Mouse (Mus musculus): ENCODE measurements around the gene Mucl3. TPM values are rescaled to one million over a fixed set of nuclear protein-coding genes. Genes with fewer than 3 reads are reported as not detected.

Mucl3 gene
- polyA plus RNA-seq, 1 experiment from 2014 or later: 13.2 TPM

DNA sequence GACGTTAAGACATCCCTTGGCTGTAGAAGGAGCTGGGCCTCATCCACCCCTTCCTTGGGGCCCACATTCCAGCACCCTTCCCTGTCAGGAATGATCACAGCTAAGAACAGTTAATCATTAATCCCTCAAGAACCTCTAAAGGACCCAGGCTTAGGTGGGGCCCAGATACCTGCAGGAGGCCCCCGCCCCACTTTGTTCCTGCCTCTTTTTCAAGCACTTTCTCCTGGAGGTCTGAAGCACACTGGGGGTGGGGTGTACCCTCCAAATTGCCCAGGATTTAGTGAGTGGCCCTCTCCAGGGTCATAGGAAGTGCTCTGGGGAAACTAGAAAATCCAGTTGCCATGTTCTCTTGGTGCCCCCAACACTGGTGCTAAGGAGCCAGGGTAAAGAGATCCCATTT is 5.9 kb upstream of the Mucl3 start:
- Histone ChIP-seq H3K4me1 (ENCODE audit: control insufficient read depth, insufficient read depth, low read length) (no peaks in the 10 kb centered on the region), H3K9ac (replicated peaks; ENCODE audit: low read depth, low read length) (no peak overlapping the region), H3K9me3 (ENCODE audit: control insufficient read depth, low read depth, low read length) (no peaks in the 10 kb centered on the region), H3K27me3 (ENCODE audit: control insufficient read depth, insufficient read depth, low read length) (no peaks in the 10 kb centered on the region), H3K36me3 (ENCODE audit: control insufficient read depth, insufficient read depth, low read length) (peaks cover under 1% of the 10 kb centered on the region; the same call in 1 of the 2 replicates), H3K27ac (ENCODE audit: low read length) (peak overlapping the region; percentile 90), H3K4me3 (ENCODE audit: low read depth, low read length) (no peak overlapping the region), H3K4me2 (replicated peaks; ENCODE audit: low read depth, low read length) (peak overlapping the region; percentile 24)
- WGBS: 54% methylated on average over 2 of the region's 2 CpGs
- ATAC-seq (ENCODE audit: insufficient number of reproducible peaks, insufficient read depth, low FRiP score, low read depth): peak; percentile 91

DNA sequence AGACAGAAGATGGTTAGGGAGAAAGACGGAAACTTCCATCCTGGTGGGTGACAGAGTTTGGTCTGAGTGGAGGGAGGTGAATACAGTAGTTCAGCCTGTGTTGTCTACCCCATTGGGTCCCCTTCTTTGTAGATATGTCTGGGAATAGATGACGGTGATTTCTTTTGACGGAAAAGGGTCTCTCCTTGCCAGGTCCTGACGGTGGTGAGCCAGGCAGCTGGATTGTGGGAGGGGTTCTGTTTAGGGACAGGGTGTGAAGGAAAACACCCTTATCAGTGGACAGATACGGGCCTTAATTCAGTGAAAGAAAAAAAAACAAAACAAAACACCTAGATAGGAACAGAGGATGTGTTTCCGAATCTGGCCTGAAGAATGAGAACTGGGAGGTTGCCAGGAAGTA is 4.1 kb downstream of the Mucl3 start:
- Histone ChIP-seq H3K27ac (ENCODE audit: low read length) (peak overlapping the region; percentile 84), H3K4me2 (replicated peaks; ENCODE audit: low read depth, low read length) (0 out of 2 replicates have a peak overlapping the region, but pooled peaks have one; percentile 1), H3K36me3 (ENCODE audit: control insufficient read depth, insufficient read depth, low read length) (no peaks in the 10 kb centered on the region), H3K9ac (replicated peaks; ENCODE audit: low read depth, low read length) (no peak overlapping the region), H3K9me3 (ENCODE audit: control insufficient read depth, low read depth, low read length) (no peaks in the 10 kb centered on the region), H3K4me3 (ENCODE audit: low read depth, low read length) (no peak overlapping the region), H3K4me1 (ENCODE audit: control insufficient read depth, insufficient read depth, low read length) (peaks cover 6% of the 10 kb centered on the region; the same call in 1 of the 2 replicates), H3K27me3 (ENCODE audit: control insufficient read depth, insufficient read depth, low read length) (no peaks in the 10 kb centered on the region)
- whole genome bisulfite sequencing: 54% methylated on average over 6 of the region's 6 CpGs
- no peak for ATAC-seq (ENCODE audit: insufficient number of reproducible peaks, insufficient read depth, low FRiP score, low read depth)

DNA sequence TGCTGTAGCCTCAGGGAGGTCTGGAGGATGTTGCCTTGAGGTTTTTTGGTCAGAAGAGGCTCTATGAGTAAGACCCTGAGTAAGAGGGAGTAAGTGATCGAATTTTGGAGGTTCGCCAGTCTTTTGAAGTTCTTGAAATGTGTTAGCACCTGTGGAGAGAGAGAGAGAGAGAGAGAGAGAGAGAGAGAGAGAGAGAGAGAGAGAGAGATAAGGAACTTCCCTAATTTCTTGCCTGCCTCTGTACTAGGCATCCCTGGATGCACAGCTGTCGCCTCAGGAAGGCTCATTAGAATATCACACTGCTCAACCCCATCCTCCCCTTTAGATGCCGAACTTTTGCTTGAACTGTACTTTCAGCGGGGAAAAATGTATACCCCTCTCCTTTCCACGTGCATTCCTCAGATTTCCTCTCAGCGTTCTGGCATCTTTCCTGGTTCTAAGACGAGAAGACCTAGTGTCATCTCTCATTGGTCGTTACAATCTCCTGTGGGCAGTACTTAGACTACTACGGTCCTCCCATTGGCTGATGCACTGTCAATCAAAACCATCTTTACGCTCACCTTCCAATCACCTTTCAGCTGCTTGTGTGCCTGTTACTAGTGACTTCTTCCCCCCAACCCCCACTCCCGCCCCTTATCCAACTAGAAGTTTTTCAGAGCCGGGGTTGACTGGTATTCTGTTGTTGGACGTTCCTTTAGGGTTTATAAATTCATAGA is 4.9 kb downstream of the Mucl3 start:
- 0 out of 2 replicates have a peak overlapping the region, but pooled peaks have one; percentile 1 for H3K4me2 ChIP-seq (replicated peaks; ENCODE audit: low read depth, low read length)
- H3K36me3 ChIP-seq (ENCODE audit: control insufficient read depth, insufficient read depth, low read length): no peaks in the 10 kb centered on the region
- WGBS: 20% methylated on average over 14 of the region's 14 CpGs
- no peaks in the 10 kb centered on the region for H3K27me3 ChIP-seq (ENCODE audit: control insufficient read depth, insufficient read depth, low read length)
- H3K4me3 ChIP-seq (ENCODE audit: low read depth, low read length): no peak overlapping the region
- ATAC-seq (ENCODE audit: insufficient number of reproducible peaks, insufficient read depth, low FRiP score, low read depth): peak; percentile 90
- H3K9ac ChIP-seq (replicated peaks; ENCODE audit: low read depth, low read length): no peak overlapping the region
- no peaks in the 10 kb centered on the region for H3K9me3 ChIP-seq (ENCODE audit: control insufficient read depth, low read depth, low read length)
- peak overlapping the region; percentile 84; the same call in 1 of the 2 replicates for H3K27ac ChIP-seq (ENCODE audit: low read length)
- peaks cover 10% of the 10 kb centered on the region; the same call in 1 of the 2 replicates for H3K4me1 ChIP-seq (ENCODE audit: control insufficient read depth, insufficient read depth, low read length)

DNA sequence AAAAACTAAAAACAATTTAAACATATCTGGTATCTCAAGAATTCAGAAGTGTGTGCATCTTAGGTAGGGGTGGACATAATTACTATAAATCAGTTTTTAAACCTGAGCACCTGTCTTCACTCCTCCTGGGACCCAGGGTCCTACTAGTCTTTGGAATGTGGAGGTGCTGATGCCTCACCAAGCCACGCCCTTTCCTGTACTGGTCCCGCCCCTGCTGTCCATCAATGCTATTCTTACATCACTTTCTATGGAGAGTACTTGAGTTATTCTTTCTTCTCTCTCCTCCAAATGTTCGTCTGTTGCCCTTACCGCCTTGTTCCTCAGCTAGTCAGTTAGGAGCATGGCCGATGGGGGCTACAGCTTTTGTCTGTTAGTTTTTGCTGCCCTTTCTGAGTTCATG is 7.1 kb downstream of the Mucl3 start:
- no peaks in the 10 kb centered on the region for H3K27me3 ChIP-seq (ENCODE audit: control insufficient read depth, insufficient read depth, low read length)
- peaks cover 10% of the 10 kb centered on the region; the same call in 1 of the 2 replicates for H3K4me1 ChIP-seq (ENCODE audit: control insufficient read depth, insufficient read depth, low read length)
- H3K27ac ChIP-seq (ENCODE audit: low read length): peak overlapping the region; percentile 10; the same call in 1 of the 2 replicates
- no peak overlapping the region for H3K9ac ChIP-seq (replicated peaks; ENCODE audit: low read depth, low read length)
- no peaks in the 10 kb centered on the region for H3K9me3 ChIP-seq (ENCODE audit: control insufficient read depth, low read depth, low read length)
- ATAC-seq (ENCODE audit: insufficient number of reproducible peaks, insufficient read depth, low FRiP score, low read depth): no peak
- 39% methylated on average over 5 of the region's 5 CpGs for WGBS
- H3K4me2 ChIP-seq (replicated peaks; ENCODE audit: low read depth, low read length): peak overlapping the region; percentile 57
- H3K4me3 ChIP-seq (ENCODE audit: low read depth, low read length): no peak overlapping the region
- no peaks in the 10 kb centered on the region for H3K36me3 ChIP-seq (ENCODE audit: control insufficient read depth, insufficient read depth, low read length)

DNA sequence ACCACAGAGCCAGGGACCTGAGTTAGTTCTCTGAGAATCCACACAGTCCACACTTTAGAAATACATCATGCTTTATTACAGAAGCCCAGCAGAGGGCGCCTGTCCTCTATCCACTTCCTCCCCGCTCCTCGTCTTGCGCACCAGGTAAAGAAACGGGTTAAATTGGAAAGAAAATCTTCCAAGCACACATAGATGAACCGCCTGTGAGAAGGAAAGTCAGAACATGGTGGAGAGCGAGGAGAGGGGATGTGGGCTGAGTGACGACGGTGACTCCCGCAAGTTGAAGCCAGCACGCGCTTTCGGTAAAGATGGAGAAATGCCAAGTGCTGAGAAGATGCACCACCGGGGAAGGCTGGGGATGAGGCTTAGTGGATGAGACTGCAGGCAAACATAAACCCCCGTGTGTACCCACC is 7.8 kb downstream of the Mucl3 start:
- Histone ChIP-seq H3K9me3 (ENCODE audit: control insufficient read depth, low read depth, low read length) (no peaks in the 10 kb centered on the region), H3K36me3 (ENCODE audit: control insufficient read depth, insufficient read depth, low read length) (no peaks in the 10 kb centered on the region), H3K4me3 (ENCODE audit: low read depth, low read length) (peak overlapping the region; percentile 28), H3K4me1 (ENCODE audit: control insufficient read depth, insufficient read depth, low read length) (peaks cover 10% of the 10 kb centered on the region; the same call in 1 of the 2 replicates), H3K4me2 (replicated peaks; ENCODE audit: low read depth, low read length) (peak overlapping the region; percentile 57), H3K27ac (ENCODE audit: low read length) (peak overlapping the region; percentile 66; the same call in 1 of the 2 replicates), H3K9ac (replicated peaks; ENCODE audit: low read depth, low read length) (peak overlapping the region; percentile 33; the same call in 1 of the 2 replicates), H3K27me3 (ENCODE audit: control insufficient read depth, insufficient read depth, low read length) (no peaks in the 10 kb centered on the region)
- whole genome bisulfite sequencing: under 1% methylated on average over 15 of the region's 15 CpGs
- ATAC-seq (ENCODE audit: insufficient number of reproducible peaks, insufficient read depth, low FRiP score, low read depth): peak; percentile 51; the same call in 1 of the 2 replicates

DNA sequence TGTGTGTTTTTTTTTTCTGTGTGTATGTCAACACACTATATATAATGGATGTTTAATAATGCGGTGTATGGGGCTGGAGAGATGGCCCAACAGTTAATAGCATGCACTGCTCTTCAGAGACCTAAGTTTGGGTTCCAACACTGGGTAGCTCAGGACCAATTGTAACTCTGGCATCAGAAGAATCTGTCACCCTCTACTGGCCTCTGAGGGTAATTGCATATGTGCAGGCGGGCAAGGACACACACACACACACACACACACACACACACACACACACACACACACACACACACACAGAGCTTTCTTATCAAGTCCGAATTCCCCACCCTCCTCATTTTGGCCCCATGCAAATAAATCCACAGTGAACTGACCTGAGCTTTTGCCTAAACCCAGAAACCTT is 8.3 kb downstream of the Mucl3 start:
- Histone ChIP-seq H3K9ac (replicated peaks; ENCODE audit: low read depth, low read length) (no peak overlapping the region), H3K4me2 (replicated peaks; ENCODE audit: low read depth, low read length) (no peak overlapping the region; the same call in 1 of the 2 replicates), H3K4me1 (ENCODE audit: control insufficient read depth, insufficient read depth, low read length) (peaks cover 10% of the 10 kb centered on the region; the same call in 1 of the 2 replicates), H3K36me3 (ENCODE audit: control insufficient read depth, insufficient read depth, low read length) (no peaks in the 10 kb centered on the region), H3K27me3 (ENCODE audit: control insufficient read depth, insufficient read depth, low read length) (no peaks in the 10 kb centered on the region), H3K27ac (ENCODE audit: low read length) (no peak overlapping the region), H3K4me3 (ENCODE audit: low read depth, low read length) (no peak overlapping the region), H3K9me3 (ENCODE audit: control insufficient read depth, low read depth, low read length) (no peaks in the 10 kb centered on the region)
- no peak for ATAC-seq (ENCODE audit: insufficient number of reproducible peaks, insufficient read depth, low FRiP score, low read depth)
- WGBS: 88% methylated on average over 3 of the region's 3 CpGs

DNA sequence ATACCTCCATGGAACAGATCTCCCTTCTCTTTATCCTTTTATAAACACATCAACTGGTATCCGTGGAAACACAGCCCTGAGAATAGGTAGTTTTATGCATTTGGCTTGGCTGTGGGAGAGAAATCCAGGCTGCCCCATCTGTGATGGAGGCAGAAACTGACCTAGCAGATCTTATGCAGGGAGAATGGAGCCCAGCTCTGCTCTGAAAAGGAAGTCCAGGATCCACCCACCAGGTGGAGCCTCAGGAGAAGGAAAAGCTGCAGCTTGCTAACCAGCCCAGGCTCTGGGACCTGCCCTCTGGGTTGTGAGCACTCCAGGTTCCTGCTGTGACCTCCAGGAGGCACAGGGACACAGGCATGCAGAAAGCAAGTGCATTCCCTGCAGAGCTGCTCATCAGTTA is 9.5 kb downstream of the Mucl3 start:
- peak overlapping the region; percentile 61; the same call in 1 of the 2 replicates for H3K27ac ChIP-seq (ENCODE audit: low read length)
- peak; percentile 51; the same call in 1 of the 2 replicates for ATAC-seq (ENCODE audit: insufficient number of reproducible peaks, insufficient read depth, low FRiP score, low read depth)
- no peak overlapping the region for H3K9ac ChIP-seq (replicated peaks; ENCODE audit: low read depth, low read length)
- no peak overlapping the region for H3K4me3 ChIP-seq (ENCODE audit: low read depth, low read length)
- no peaks in the 10 kb centered on the region for H3K36me3 ChIP-seq (ENCODE audit: control insufficient read depth, insufficient read depth, low read length)
- no peak overlapping the region for H3K4me2 ChIP-seq (replicated peaks; ENCODE audit: low read depth, low read length)
- WGBS: 4% methylated on average over 1 of the region's 1 CpGs
- peaks cover 10% of the 10 kb centered on the region; the same call in 1 of the 2 replicates for H3K4me1 ChIP-seq (ENCODE audit: control insufficient read depth, insufficient read depth, low read length)
- H3K27me3 ChIP-seq (ENCODE audit: control insufficient read depth, insufficient read depth, low read length): no peaks in the 10 kb centered on the region
- no peaks in the 10 kb centered on the region for H3K9me3 ChIP-seq (ENCODE audit: control insufficient read depth, low read depth, low read length)

DNA sequence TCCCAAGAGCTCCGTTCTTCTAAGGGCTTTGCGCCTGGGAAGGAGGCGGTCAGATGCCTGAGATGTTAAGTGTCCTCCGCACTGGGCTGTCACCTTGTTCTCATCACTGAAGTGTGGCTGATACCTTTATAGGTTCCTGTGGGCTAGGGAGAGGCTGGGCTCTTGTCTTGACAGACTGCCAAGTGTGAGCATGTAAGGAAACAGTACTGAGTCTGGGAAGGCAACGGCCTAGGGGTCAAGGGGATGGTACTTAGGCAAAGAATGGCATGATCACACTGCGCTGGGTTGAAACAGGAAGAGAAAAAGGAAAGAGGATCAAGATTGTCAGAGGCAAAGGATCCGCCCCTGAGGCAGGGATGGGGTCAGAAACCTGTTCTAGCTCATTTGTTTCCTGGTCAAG is 17.0 kb downstream of the Mucl3 start, which contains the start of gene Gm9573:
Gm9573 (minus strand) TSS at position 101 of the 400 bp plus-strand sequence.
- no peak within 1 kb of the TSS for H3K4me3 ChIP-seq (ENCODE audit: low read depth, low read length)
- no peaks in the 10 kb centered on the region for H3K36me3 ChIP-seq (ENCODE audit: control insufficient read depth, insufficient read depth, low read length)
- H3K27me3 ChIP-seq (ENCODE audit: control insufficient read depth, insufficient read depth, low read length): no peaks in the 10 kb centered on the region
- ATAC-seq (ENCODE audit: insufficient number of reproducible peaks, insufficient read depth, low FRiP score, low read depth): no peak
- H3K27ac ChIP-seq (ENCODE audit: low read length): no peak within 1 kb of the TSS
- WGBS: 80% methylated on average over 7 of the region's 7 CpGs
- no peak within 1 kb of the TSS for H3K9ac ChIP-seq (replicated peaks; ENCODE audit: low read depth, low read length)
- no peak within 1 kb of the TSS for H3K4me2 ChIP-seq (replicated peaks; ENCODE audit: low read depth, low read length)
- no peaks in the 10 kb centered on the region for H3K4me1 ChIP-seq (ENCODE audit: control insufficient read depth, insufficient read depth, low read length)
- no peaks in the 10 kb centered on the region for H3K9me3 ChIP-seq (ENCODE audit: control insufficient read depth, low read depth, low read length)
